Mouse (Mus musculus) CH12.LX (cell line): ENCODE data around the gene Rbm46. TPM values are rescaled to one million over a fixed set of nuclear protein-coding genes. Genes with fewer than 3 reads are reported as not detected.

ENCODE experiments used
- DNase-seq: peaks from one replicate; pipeline ENCODE4 v3.0.0-alpha.2; 2013; ENCODE audit errors: extremely low read depth
- H3K27ac ChIP-seq: 2 replicates; pipeline ENCODE4 v1.5.1; 2012; ENCODE audit warnings: low read depth, mild to moderate bottlenecking, control low read depth, moderate library complexity; ENCODE audit not compliant: insufficient read depth
- H3K27me3 ChIP-seq: replicated peaks from 2 replicates; pipeline ENCODE3; 2012; ENCODE audit warnings: inconsistent platforms
- H3K36me3 ChIP-seq, 2 experiments: replicated peaks in 1 of 2; 2 replicates each; pipeline versions ENCODE3 to v1.6.1; 2012; ENCODE audit warnings: inconsistent platforms in 1 of 2, low read length in 1 of 2, mild to moderate bottlenecking in 1 of 2, mixed read lengths in 1 of 2, moderate library complexity in 1 of 2; ENCODE audit not compliant: control insufficient read depth in 1 of 2, insufficient read depth in 1 of 2
- H3K4me1 ChIP-seq, 2 experiments: 2 replicates each; pipeline ENCODE4 v1.6.1; 2012; ENCODE audit warnings: inconsistent platforms in 1 of 2, moderate library complexity in 1 of 2; ENCODE audit not compliant: insufficient read depth in 2 of 2, control insufficient read depth in 1 of 2
- H3K4me2 ChIP-seq: 2 replicates; pipeline ENCODE4 v1.6.1; 2012; ENCODE audit warnings: low read depth, mild to moderate bottlenecking, control low read depth; ENCODE audit not compliant: poor library complexity, insufficient read depth, severe bottlenecking
- H3K4me3 ChIP-seq, 3 experiments: fragments of 150-350 bp in 1 of 3; sonication (generic) in 1 of 3; replicated peaks in 1 of 3; 2 replicates each; pipeline versions ENCODE3 to v1.5.1; 2011 to 2012; ENCODE audit warnings: low read depth in 2 of 3, low read length in 2 of 3, mild to moderate bottlenecking in 2 of 3, moderate library complexity in 2 of 3, control low read depth in 1 of 3, improper control_type of control experiment in 1 of 3, inconsistent platforms in 1 of 3, mixed read lengths in 1 of 3; ENCODE audit not compliant: poor library complexity in 1 of 3
- H3K79me2 ChIP-seq: replicated peaks from 2 replicates; pipeline ENCODE4 v1.6.1; 2012; ENCODE audit warnings: mild to moderate bottlenecking, moderate library complexity; ENCODE audit not compliant: control insufficient read depth, poor library complexity, insufficient read depth, severe bottlenecking; ENCODE audit errors: extremely low read depth
- H3K9ac ChIP-seq: 2 replicates; pipeline ENCODE4 v1.6.1; 2012; ENCODE audit warnings: low read depth, mild to moderate bottlenecking, control low read depth, moderate library complexity; ENCODE audit not compliant: insufficient read depth
- H3K9me3 ChIP-seq: replicated peaks from 2 replicates; pipeline ENCODE3; 2012; ENCODE audit warnings: low read length, inconsistent platforms, mixed read lengths
- BHLHE40 ChIP-seq: IDR thresholded peaks from 2 replicates; pipeline ENCODE4 v1.6.1; 2011; ENCODE audit warnings: mild to moderate bottlenecking, low read depth, low read length, improper control_type of control experiment
- CTCF ChIP-seq, 2 experiments: IDR thresholded peaks in 1 of 2; conservative IDR thresholded peaks in 1 of 2; 2 replicates each; pipeline ENCODE4 v1.5.1; 2011 to 2012; ENCODE audit warnings: low read depth in 2 of 2, low read length in 2 of 2, improper control_type of control experiment in 1 of 2, inconsistent platforms in 1 of 2, mild to moderate bottlenecking in 1 of 2, moderate library complexity in 1 of 2
- EP300 ChIP-seq: IDR thresholded peaks from 2 replicates; pipeline ENCODE4 v1.6.1; 2011; ENCODE audit warnings: low read length, improper control_type of control experiment
- ETS1 ChIP-seq: conservative IDR thresholded peaks from 2 replicates; pipeline ENCODE4 v1.6.1; 2012; ENCODE audit warnings: low read depth, mild to moderate bottlenecking, inconsistent platforms, low read length, improper control_type of control experiment, moderate library complexity
- GABPA ChIP-seq: IDR thresholded peaks from 2 replicates; pipeline ENCODE4 v1.6.1; 2012; ENCODE audit warnings: low read depth, low read length, improper control_type of control experiment, inconsistent platforms; ENCODE audit not compliant: insufficient replicate concordance
- JUND ChIP-seq: conservative IDR thresholded peaks from 2 replicates; pipeline ENCODE4 v1.6.1; 2011; ENCODE audit warnings: low read depth, low read length, improper control_type of control experiment
- KAT2A ChIP-seq: IDR thresholded peaks from 2 replicates; pipeline ENCODE4 v1.6.1; 2012; ENCODE audit warnings: low read length, improper control_type of control experiment, inconsistent platforms; ENCODE audit not compliant: insufficient replicate concordance
- MAFK ChIP-seq: IDR thresholded peaks from 2 replicates; pipeline ENCODE4 v1.6.1; 2011; ENCODE audit warnings: low read length, improper control_type of control experiment; ENCODE audit not compliant: insufficient replicate concordance
- MAZ ChIP-seq: IDR thresholded peaks from 2 replicates; pipeline ENCODE4 v1.6.1; 2012; ENCODE audit warnings: low read depth, mild to moderate bottlenecking, inconsistent platforms, low read length, improper control_type of control experiment, moderate library complexity
- MXI1 ChIP-seq: IDR thresholded peaks from 2 replicates; pipeline ENCODE4 v1.6.1; 2011; ENCODE audit warnings: mild to moderate bottlenecking, low read depth, low read length, improper control_type of control experiment
- NELFE ChIP-seq: IDR thresholded peaks from 2 replicates; pipeline ENCODE4 v1.6.1; 2011; ENCODE audit warnings: low read depth, low read length, improper control_type of control experiment
- PAX5 ChIP-seq: IDR thresholded peaks from 2 replicates; pipeline ENCODE4 v1.6.1; 2012; ENCODE audit warnings: low read length, inconsistent platforms, mixed read lengths
- POLR2A ChIP-seq: IDR thresholded peaks from 2 replicates; pipeline ENCODE4 v1.6.1; 2011; ENCODE audit warnings: low read depth, mild to moderate bottlenecking, improper control_type of control experiment, low read length
- POLR2AphosphoS2 ChIP-seq: IDR thresholded peaks from 2 replicates; pipeline ENCODE4 v1.6.1; 2011; ENCODE audit warnings: low read depth, low read length, improper control_type of control experiment
- SMC3 ChIP-seq: IDR thresholded peaks from 2 replicates; pipeline ENCODE4 v1.6.1; 2011; ENCODE audit warnings: low read depth, low read length, improper control_type of control experiment
- TCF12 ChIP-seq: IDR thresholded peaks from 2 replicates; pipeline ENCODE4 v1.6.1; 2014; ENCODE audit warnings: low read depth, mild to moderate bottlenecking, inconsistent platforms, low read length, improper control_type of control experiment
- USF1 ChIP-seq: IDR thresholded peaks from 2 replicates; pipeline ENCODE4 v1.6.1; 2014; ENCODE audit warnings: low read depth, mild to moderate bottlenecking, inconsistent platforms, low read length, improper control_type of control experiment
- USF2 ChIP-seq: conservative IDR thresholded peaks from 2 replicates; pipeline ENCODE4 v1.6.1; 2011; ENCODE audit warnings: low read depth, low read length, improper control_type of control experiment
- ZC3H11A ChIP-seq: IDR thresholded peaks from 2 replicates; pipeline ENCODE4 v1.6.1; 2012; ENCODE audit warnings: low read depth, mild to moderate bottlenecking, inconsistent platforms, low read length, improper control_type of control experiment
- ZKSCAN1 ChIP-seq: IDR thresholded peaks from 2 replicates; pipeline ENCODE4 v1.6.1; 2012; ENCODE audit warnings: low read depth, inconsistent platforms, low read length, improper control_type of control experiment, borderline replicate concordance
- ZMIZ1 ChIP-seq: IDR thresholded peaks from 2 replicates; pipeline ENCODE4 v1.6.1; 2012; ENCODE audit warnings: low read depth, mild to moderate bottlenecking, inconsistent platforms, low read length, improper control_type of control experiment
- ZNF384 ChIP-seq: IDR thresholded peaks from 2 replicates; pipeline ENCODE4 v1.6.1; 2012; ENCODE audit warnings: low read depth, low read length, improper control_type of control experiment, inconsistent platforms
- dilution Hi-C: fragments of 300-500 bp; cut with MboI; formaldehyde crosslinking; loops from 2 replicates; pipeline ENCODE4 v1.14.3; 2020; ENCODE audit warnings: low sequenced_read_pairs; ENCODE audit not compliant: extremely low pct_unique_long_range_greater_than_20kb, extremely low pct_ligation_motif_present
- in situ Hi-C: fragments of 300-500 bp; cut with MboI; formaldehyde crosslinking; loops from 3 replicates; pipeline ENCODE4 v1.14.3; 2019; ENCODE audit warnings: low sequenced_read_pairs, low pct_ligation_motif_present, low pct_unique_long_range_greater_than_20kb, mixed read lengths
- polyA plus RNA-seq: library from polyadenylated mRNA; unstranded; fragments of >175 nt; gene quantifications from 2 replicates; pipeline ENCODE4 v1.2.1, GENCODE M21; 2012; ENCODE audit warnings: low read depth; ENCODE audit not compliant: insufficient read length
- total RNA-seq, 2 experiments: library from RNA; depleted of rRNA; stranded (reverse); fragments of 300-350 nt in 1 of 2; fragments of >200 nt in 1 of 2; gene quantifications; 2 replicates each; pipeline ENCODE4 v1.2.3; 2012 to 2014

Gene Rbm46
- total RNA-seq (2012; rRNA removed) (not detected in 2 replicates), total RNA-seq (2014; rRNA removed) (not detected in 2 replicates), polyA plus RNA-seq (not detected in 2 replicates)

DNA sequence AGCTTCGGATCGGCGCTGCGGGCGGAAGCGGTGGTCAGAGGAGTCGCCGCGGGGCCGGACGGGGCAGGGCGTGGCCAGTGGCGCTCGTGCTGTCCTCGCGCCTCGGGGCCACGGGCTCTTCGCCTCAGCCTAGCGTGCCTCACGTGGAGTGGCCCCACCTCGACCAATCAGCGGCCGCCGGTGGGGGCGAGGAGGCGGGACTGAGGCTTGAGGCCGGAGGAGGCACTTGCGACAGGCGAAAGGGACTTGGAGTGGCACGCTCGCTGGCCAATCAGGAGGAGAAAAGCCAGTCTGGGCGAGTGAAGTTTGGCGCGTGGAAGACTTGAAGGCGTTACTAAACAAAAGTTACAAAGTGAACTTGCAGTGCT lies at the start of gene Rbm46:
Rbm46 (minus strand) TSS at position 112 of the 368 bp plus-strand sequence.
- dilution Hi-C loops, result no loop called here
- H3K27me3 ChIP-seq, result no peaks in the 10 kb centered on the region
- H3K36me3 ChIP-seq, result no peaks in the 10 kb centered on the region
- in situ Hi-C loops, result loop anchor here (10.0 kb wide), 1 partner anchor 178 kb away; the partner anchor contains the start of gene Plrg1
- no peaks in the 10 kb centered on the region for H3K79me2 ChIP-seq
- H3K4me2 ChIP-seq, result no peak within 1 kb of the TSS
- H3K9ac ChIP-seq, result no peak within 1 kb of the TSS
- TF ChIP-seq CTCF (conservative IDR thresholded peaks at IDR 0.05 in 1 of 2, IDR thresholded peaks at IDR 0.05 in 1 of 2; ENCODE audit: low read depth in 2 of 2, low read length in 2 of 2), result no peak
- no peak for TF ChIP-seq ETS1
- TF ChIP-seq TCF12, result no peak
- TF ChIP-seq USF1, result no peak
- TF ChIP-seq MAFK, result no peak
- TF ChIP-seq ZNF384, result no peak
- no peak for TF ChIP-seq PAX5
- no peak for TF ChIP-seq SMC3
- no peak for TF ChIP-seq GABPA
- no peak for DNase-seq
- no peak within 1 kb of the TSS for H3K27ac ChIP-seq
- H3K4me1 ChIP-seq, result peaks cover 0 to 4% of the 10 kb centered on the region in 2 experiments; a peak in 1 of 4 replicates
- no peak within 1 kb of the TSS for H3K4me3 ChIP-seq
- peaks cover 3% of the 10 kb centered on the region for H3K9me3 ChIP-seq

DNA sequence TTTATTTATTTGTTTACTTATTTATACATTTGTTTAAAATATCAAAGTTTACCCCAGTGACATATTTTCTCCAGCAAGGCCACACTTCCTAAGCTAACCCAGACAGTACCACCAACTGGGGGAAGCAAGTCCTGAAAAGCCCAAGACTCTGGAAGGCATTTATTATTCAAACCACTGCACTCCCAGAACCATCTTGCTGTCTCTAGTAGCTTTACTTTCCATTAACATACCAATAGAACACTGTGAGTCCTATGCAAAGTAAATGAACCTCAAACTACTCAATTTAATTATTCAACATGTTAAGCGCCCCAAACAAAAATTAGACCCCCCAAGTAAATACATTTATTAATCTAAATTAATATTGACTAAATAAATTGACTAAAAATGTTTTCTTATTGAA lies 39.3 kb upstream of the Rbm46 start:
- Histone ChIP-seq H3K27ac (no peak overlapping the region), H3K79me2 (no peaks in the 10 kb centered on the region), H3K4me1 (no peaks in the 10 kb centered on the region), H3K4me2 (no peak overlapping the region), H3K4me3 (no peak overlapping the region), H3K9ac (no peak overlapping the region), H3K9me3 (no peaks in the 10 kb centered on the region), H3K27me3 (no peaks in the 10 kb centered on the region), H3K36me3 (no peaks in the 10 kb centered on the region)
- dilution Hi-C loops, result no loop called here
- DNase-seq, result no peak
- TF ChIP-seq BHLHE40, result no peak
- no peak for TF ChIP-seq POLR2A
- no peak for TF ChIP-seq MAFK
- no peak for TF ChIP-seq POLR2AphosphoS2
- TF ChIP-seq ZC3H11A, result no peak
- TF ChIP-seq MAZ, result no peak
- TF ChIP-seq EP300, result no peak
- TF ChIP-seq JUND, result no peak
- no peak for TF ChIP-seq MXI1
- no peak for TF ChIP-seq NELFE
- no peak for TF ChIP-seq KAT2A
- TF ChIP-seq PAX5, result no peak
- TF ChIP-seq ZMIZ1, result no peak
- no peak for TF ChIP-seq ZKSCAN1
- no peak for TF ChIP-seq USF2
- in situ Hi-C loops, result no loop called here
